Mouse (Mus musculus): ENCODE measurements around the gene Ccpg1. TPM values are rescaled to one million over a fixed set of nuclear protein-coding genes. Genes with fewer than 3 reads are reported as not detected.

The Ccpg1 gene
- polyA plus RNA-seq (2021; fragmentation: Nextera tagmentation): 43.9 and 47.6 TPM in 2 replicates
- long read RNA-seq, experiment 1, transcript Ccpg1-201 (9 exons, 3,151 nt): minor isoform, 17 of 257 reads
- long read RNA-seq, experiment 1, transcript Ccpg1-206 (10 exons, 2,839 nt): minor isoform, 13 of 257 reads
- long read RNA-seq, experiment 1, transcript Ccpg1-208 (8 exons, 2,939 nt): major isoform, 70 of 257 reads
- long read RNA-seq, experiment 1, transcript Ccpg1-202 (9 exons, 2,969 nt): minor isoform, 48 of 257 reads
- long read RNA-seq, experiment 1, partial matches to known transcripts: 18 of 257 reads
- long read RNA-seq, experiment 1, other reads (novel, unspliced or antisense): 88 of 257 reads
- long read RNA-seq, experiment 2, transcript Ccpg1-208 (8 exons, 2,939 nt): major isoform, 19 of 69 reads
- long read RNA-seq, experiment 2, partial matches to known transcripts: 18 of 69 reads
- long read RNA-seq, experiment 2, other reads (novel, unspliced or antisense): 25 of 69 reads

DNA sequence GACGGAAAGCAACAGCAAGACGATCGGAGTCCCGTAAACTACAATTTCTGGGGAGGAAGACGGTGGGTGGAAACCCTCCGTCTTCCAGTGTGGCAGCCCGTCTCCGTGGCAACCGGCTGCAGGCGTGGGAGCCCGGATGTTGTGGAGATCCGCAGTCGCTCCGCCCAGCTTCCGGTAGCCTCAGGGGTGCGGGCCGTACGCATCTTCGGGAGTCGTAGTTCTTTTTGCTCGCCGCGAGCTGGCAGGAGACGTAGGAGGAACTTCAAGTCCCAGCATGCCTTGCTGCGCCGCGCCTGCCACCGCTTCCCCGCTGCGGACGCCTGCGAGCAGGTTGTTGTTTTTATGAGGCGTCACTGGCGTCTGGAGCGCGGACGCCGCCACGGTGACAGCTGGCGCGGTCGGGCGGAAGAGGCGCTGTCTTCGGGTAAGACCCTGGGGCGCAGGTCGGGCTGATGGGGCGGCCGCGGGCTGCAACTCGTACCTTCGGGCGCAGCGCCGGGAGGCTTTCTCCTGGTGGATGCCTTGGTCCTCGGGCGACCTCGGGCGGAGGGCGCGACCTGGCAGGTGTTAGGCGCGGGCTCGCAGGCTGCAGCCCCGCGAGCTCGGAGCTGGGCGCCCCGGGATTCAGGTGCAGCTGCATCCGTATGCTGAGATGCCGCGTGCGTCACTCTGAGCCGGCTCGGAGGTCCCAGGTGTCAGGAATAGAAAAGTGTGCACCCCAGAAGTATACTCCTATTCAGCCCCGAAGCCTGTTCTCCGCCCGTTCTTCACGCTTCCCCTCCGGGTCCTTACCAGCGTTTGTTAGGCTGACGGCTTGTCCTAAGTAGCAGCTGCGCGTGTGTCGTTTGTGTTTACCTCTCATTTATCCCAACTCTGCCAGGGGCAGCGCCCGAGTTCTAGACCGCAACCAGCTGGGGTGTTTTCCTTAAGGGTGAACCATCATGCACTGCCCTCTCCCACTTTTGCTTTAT lies at the start of gene Ccpg1, which contains the start of gene Ccpg1os:
Ccpg1 (plus strand) TSS at position 180 of the 971 bp plus-strand sequence.
Ccpg1os (minus strand) TSS at position 133 of the 971 bp plus-strand sequence.

DNA sequence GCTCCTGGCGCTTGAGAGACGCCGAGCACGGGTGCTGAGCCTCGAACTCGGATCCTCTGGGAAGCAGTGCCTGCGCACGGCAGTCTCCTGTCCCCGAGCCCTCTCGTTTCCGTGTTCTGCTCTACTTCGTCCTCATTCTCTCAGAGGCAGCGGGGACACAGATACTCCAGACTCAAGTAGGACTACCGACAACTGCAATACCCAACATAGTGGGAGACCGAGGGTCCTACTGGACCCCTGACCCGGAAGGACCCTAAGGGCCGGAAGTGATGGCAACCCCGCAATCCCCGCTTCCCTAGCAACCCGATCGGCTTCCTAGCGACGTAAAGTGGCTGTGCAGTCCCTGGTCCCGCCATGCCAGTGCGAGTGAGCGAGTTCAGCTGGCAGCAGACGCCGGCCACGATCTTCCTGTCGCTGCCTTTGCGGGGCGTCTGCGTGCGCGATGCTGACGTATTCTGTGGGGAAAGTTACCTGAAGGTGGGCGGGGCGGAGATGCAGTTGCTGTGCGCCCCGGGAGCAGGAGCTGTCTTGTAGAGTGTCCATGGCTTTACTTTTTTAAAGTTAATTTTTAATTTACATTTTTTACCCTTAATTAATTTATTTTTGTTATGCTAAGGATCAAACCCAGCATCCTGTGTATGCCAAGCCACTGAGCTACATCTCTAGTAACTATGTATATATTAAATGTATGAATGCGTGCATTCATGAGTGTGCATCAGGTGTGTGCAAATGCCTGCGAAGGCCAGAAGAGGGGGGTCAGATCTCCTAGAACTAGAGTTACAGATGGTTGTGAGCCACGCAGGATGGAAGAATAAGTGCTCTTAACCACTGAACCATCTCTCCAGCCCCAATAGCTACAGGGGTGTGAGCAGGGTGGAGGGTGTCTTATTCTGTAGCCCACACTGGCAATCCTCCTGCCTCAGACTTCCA lies 26.4 kb upstream of the Ccpg1 start, which contains the start of the genes Dyx1c1 and Gm44503:
Dyx1c1 (plus strand) TSS at position 265 of the 930 bp plus-strand sequence.
Gm44503 (plus strand) TSS at position 332 of the 930 bp plus-strand sequence.

DNA sequence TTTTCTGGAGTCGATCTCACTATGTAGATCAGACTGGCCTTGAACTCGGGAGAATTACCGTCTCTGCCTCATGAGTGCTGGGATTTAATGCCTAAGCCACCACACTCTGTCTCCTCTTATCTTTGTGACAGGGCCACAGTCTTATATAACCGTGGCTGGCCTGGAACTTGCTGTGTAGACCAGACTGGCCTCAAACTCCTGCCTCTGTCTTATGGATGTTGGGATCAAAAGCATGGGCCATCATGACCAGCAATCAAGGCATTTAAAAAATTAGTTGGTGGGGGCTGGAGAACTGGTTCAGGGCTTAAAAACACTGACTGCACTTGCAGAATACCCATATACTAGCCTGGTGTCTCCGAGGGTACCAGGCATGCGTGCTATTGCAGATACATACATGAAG lies 54.9 kb downstream of the Ccpg1 start, which contains the start of gene Pigb:
Pigb (minus strand) TSS at position 299 of the 400 bp plus-strand sequence.

DNA sequence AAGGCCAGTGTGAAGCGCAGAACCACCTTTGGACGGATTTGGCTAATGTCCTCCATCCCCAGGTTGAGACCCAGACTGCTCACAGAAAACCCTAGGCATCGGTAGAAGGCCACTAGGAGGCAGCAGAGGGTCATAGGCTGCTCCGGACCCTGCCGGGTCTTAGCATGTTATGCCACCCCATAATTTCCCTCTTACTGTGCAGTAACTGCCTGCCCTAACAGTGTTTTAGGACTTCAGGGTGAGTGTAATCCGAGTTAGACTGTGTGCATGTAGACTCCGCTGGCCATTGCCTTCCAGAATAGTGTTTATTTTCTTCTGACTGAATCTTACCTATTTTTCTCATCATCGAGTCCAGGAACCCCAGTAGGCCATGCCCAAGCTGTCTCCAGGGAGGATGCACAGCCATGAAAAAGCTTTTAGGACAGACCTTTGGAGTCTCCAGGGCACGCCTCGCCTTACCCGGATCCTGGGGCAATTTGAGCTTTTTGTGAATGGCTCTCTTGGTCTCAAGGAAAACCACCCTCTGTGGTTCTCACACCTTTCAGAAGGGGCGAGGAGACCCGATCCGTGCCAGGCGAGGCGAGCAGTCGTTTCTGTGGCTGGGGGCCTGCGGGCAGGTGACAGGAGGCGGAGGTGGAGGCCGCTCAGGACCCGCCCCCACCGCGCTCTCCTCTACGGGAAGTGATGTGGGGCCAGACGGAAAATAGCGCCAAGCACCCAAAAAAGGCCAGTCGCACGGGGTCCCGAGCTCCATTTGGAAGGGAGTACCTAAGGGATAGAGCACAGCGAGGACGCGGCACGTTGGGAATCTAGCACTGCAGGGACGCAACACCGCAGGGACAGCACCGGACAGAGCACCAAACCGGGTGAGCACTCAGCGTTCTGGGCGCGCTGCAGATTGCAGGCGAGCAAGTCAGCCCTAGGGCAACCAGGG lies 59.2 kb downstream of the Ccpg1 start, which contains the start of gene Rab27a:
Rab27a (plus strand) TSS at position 709 of the 934 bp plus-strand sequence.

Other genes starting within 250 kb of the Ccpg1 start
- 0.34 and 0.50 TPM in 2 replicates for gene Prtg, start 178.6 kb upstream of the Ccpg1 start, polyA plus RNA-seq (2021; fragmentation: Nextera tagmentation)
- gene Pygo1, start 59.8 kb upstream of the Ccpg1 start, polyA plus RNA-seq (2021; fragmentation: Nextera tagmentation): 2.8 and 3.4 TPM in 2 replicates
- gene Dyx1c1, start 26.6 kb upstream of the Ccpg1 start, polyA plus RNA-seq (2021; fragmentation: Nextera tagmentation): 1.3 and 1.6 TPM in 2 replicates
- gene Gm44503, start 26.6 kb upstream of the Ccpg1 start, polyA plus RNA-seq (2021; fragmentation: Nextera tagmentation): not detected in 2 replicates
- gene Ccpg1os, start within 50 bp of the Ccpg1 start, polyA plus RNA-seq (2021; fragmentation: Nextera tagmentation): 20.7 and 26.3 TPM in 2 replicates
- gene Pigb, start 54.9 kb downstream of the Ccpg1 start, polyA plus RNA-seq (2021; fragmentation: Nextera tagmentation): 6.7 and 8.8 TPM in 2 replicates
- 0.89 and 0.94 TPM in 2 replicates for gene Rab27a, start 59.4 kb downstream of the Ccpg1 start, polyA plus RNA-seq (2021; fragmentation: Nextera tagmentation)
- not detected in 2 replicates for gene Khdc3, start 116.4 kb downstream of the Ccpg1 start, polyA plus RNA-seq (2021; fragmentation: Nextera tagmentation)
- gene Gm20509, start 117.0 kb downstream of the Ccpg1 start, polyA plus RNA-seq (2021; fragmentation: Nextera tagmentation): not detected in 2 replicates
- gene Rsl24d1, start 128.0 kb downstream of the Ccpg1 start, polyA plus RNA-seq (2021; fragmentation: Nextera tagmentation): 66.4 and 73.2 TPM in 2 replicates